Mouse (Mus musculus): ENCODE measurements around the gene Kcnh4. TPM values are rescaled to one million over a fixed set of nuclear protein-coding genes. Genes with fewer than 3 reads are reported as not detected.
"Not testable (repeated sequence)": the region's sequence is repeated elsewhere in the genome, so short reads cannot be mapped to it uniquely, and the experiment has no call there.

Kcnh4 gene
- polyA plus RNA-seq, 1 experiment from 2014 or later: 0.41 TPM

GRCm38 (mm10) chr11:100790644-100791043 lies 30.9 kb upstream of the Kcnh4 start:
- not testable (repeated sequence) for H3K4me2 ChIP-seq (ENCODE audit: low read length); H3K9ac ChIP-seq (ENCODE audit: low read length); ATAC-seq (replicated peaks; ENCODE audit: low FRiP score, low TSS enrichment, low read depth); H3K4me3 ChIP-seq (ENCODE audit: low read depth, low read length); H3K9me3 ChIP-seq (ENCODE audit: control insufficient read depth, low read length); H3K27me3 ChIP-seq (replicated peaks; ENCODE audit: control insufficient read depth, insufficient read depth, low read length); H3K27ac ChIP-seq (ENCODE audit: low read depth); DNase-seq (ENCODE audit: low spot score); H3K4me1 ChIP-seq (replicated peaks; ENCODE audit: control insufficient read depth, insufficient read depth, low read length)
- 93% methylated on average over 9 of the region's 9 CpGs for WGBS
- H3K36me3 ChIP-seq (ENCODE audit: control insufficient read depth, insufficient read depth, low read length): peaks cover 58% of the 10 kb centered on the region

- Histone ChIP-seq H3K9me3 (ENCODE audit: control insufficient read depth, low read length) (no peaks in the 10 kb centered on the region), H3K4me3 (ENCODE audit: low read depth, low read length) (no peak overlapping the region), H3K27me3 (replicated peaks; ENCODE audit: control insufficient read depth, insufficient read depth, low read length) (no peaks in the 10 kb centered on the region), H3K36me3 (ENCODE audit: control insufficient read depth, insufficient read depth, low read length) (peaks cover 56% of the 10 kb centered on the region), H3K27ac (ENCODE audit: low read depth) (no peak overlapping the region), H3K4me2 (ENCODE audit: low read length) (no peak overlapping the region), H3K4me1 (replicated peaks; ENCODE audit: control insufficient read depth, insufficient read depth, low read length) (no peaks in the 10 kb centered on the region), H3K9ac (ENCODE audit: low read length) (no peak overlapping the region)
- 86% methylated on average over 3 of the region's 3 CpGs for WGBS
- ATAC-seq (replicated peaks; ENCODE audit: low FRiP score, low TSS enrichment, low read depth) (no peak), DNase-seq (ENCODE audit: low spot score) (no peak)
Observed at GRCm38 (mm10) chr11:100789702-100790101, 30.0 kb upstream of the Kcnh4 start.

- H3K4me3 ChIP-seq (ENCODE audit: low read depth, low read length): no peak overlapping the region
- ATAC-seq (replicated peaks; ENCODE audit: low FRiP score, low TSS enrichment, low read depth) (no peak), DNase-seq (ENCODE audit: low spot score) (no peak)
- no peak overlapping the region for H3K27ac ChIP-seq (ENCODE audit: low read depth)
- no peaks in the 10 kb centered on the region for H3K4me1 ChIP-seq (replicated peaks; ENCODE audit: control insufficient read depth, insufficient read depth, low read length)
- no peak overlapping the region for H3K4me2 ChIP-seq (ENCODE audit: low read length)
- H3K27me3 ChIP-seq (replicated peaks; ENCODE audit: control insufficient read depth, insufficient read depth, low read length): no peaks in the 10 kb centered on the region
- H3K9ac ChIP-seq (ENCODE audit: low read length): no peak overlapping the region
- H3K9me3 ChIP-seq (ENCODE audit: control insufficient read depth, low read length): no peaks in the 10 kb centered on the region
- H3K36me3 ChIP-seq (ENCODE audit: control insufficient read depth, insufficient read depth, low read length): peaks cover 65% of the 10 kb centered on the region
- 96% methylated on average over 2 of the region's 2 CpGs for WGBS
Observed at GRCm38 (mm10) chr11:100785774-100786173, 26.0 kb upstream of the Kcnh4 start.

DNA sequence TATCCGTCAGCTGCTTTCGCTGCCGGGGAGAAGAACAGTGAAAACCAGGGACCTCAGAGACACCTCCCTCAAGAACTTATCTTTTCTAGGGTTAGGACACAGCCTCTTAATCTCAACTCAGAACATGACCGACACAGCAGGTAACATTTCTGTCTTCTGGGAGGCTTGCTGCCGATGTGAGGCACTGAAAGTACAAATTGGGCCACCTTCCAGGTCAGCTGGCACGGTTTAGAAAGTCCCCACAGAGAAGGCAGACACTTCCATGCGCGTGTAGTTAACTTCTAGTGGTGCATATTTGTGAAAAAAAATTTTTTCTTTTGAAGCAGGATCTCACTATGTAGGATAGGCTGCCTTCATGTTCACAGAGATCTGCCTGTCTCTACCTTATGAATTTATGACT lies 24.5 kb upstream of the Kcnh4 start:
- ATAC-seq (replicated peaks; ENCODE audit: low FRiP score, low TSS enrichment, low read depth) (no peak), DNase-seq (ENCODE audit: low spot score) (no peak)
- no peak overlapping the region for H3K4me2 ChIP-seq (ENCODE audit: low read length)
- 89% methylated on average over 8 of the region's 8 CpGs for WGBS
- no peaks in the 10 kb centered on the region for H3K27me3 ChIP-seq (replicated peaks; ENCODE audit: control insufficient read depth, insufficient read depth, low read length)
- H3K9me3 ChIP-seq (ENCODE audit: control insufficient read depth, low read length): no peaks in the 10 kb centered on the region
- no peaks in the 10 kb centered on the region for H3K4me1 ChIP-seq (replicated peaks; ENCODE audit: control insufficient read depth, insufficient read depth, low read length)
- no peak overlapping the region for H3K27ac ChIP-seq (ENCODE audit: low read depth)
- no peak overlapping the region for H3K4me3 ChIP-seq (ENCODE audit: low read depth, low read length)
- H3K36me3 ChIP-seq (ENCODE audit: control insufficient read depth, insufficient read depth, low read length): peaks cover 50% of the 10 kb centered on the region
- no peak overlapping the region for H3K9ac ChIP-seq (ENCODE audit: low read length)

DNA sequence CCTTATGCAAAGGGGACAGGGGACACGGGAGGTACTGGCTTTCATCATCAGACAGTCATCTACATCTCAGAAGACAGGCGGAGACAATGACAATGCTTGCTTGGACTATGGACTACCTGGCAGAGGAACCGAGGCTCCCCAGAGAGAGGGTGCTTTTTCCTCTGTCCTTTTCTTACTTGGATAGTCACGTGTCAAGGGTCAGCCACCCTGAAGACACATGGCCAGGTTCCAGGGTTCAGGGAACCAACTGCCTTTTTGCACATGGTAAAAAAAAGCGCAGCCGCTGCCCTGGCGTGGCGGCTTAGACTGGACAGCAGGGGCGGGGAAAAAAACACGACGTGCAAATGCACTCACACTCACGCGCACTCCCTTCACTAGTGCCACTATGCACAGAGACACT lies 22.8 kb upstream of the Kcnh4 start:
- ATAC-seq (replicated peaks; ENCODE audit: low FRiP score, low TSS enrichment, low read depth) (no peak), DNase-seq (ENCODE audit: low spot score) (no peak)
- Histone ChIP-seq H3K27me3 (replicated peaks; ENCODE audit: control insufficient read depth, insufficient read depth, low read length) (no peaks in the 10 kb centered on the region), H3K9me3 (ENCODE audit: control insufficient read depth, low read length) (no peaks in the 10 kb centered on the region), H3K36me3 (ENCODE audit: control insufficient read depth, insufficient read depth, low read length) (peaks cover 42% of the 10 kb centered on the region), H3K4me1 (replicated peaks; ENCODE audit: control insufficient read depth, insufficient read depth, low read length) (no peaks in the 10 kb centered on the region), H3K9ac (ENCODE audit: low read length) (no peak overlapping the region), H3K4me2 (ENCODE audit: low read length) (no peak overlapping the region), H3K27ac (ENCODE audit: low read depth) (no peak overlapping the region), H3K4me3 (ENCODE audit: low read depth, low read length) (no peak overlapping the region)
- WGBS: 88% methylated on average over 13 of the region's 13 CpGs

GRCm38 (mm10) chr11:100781763-100782475 lies 22.2 kb upstream of the Kcnh4 start:
- no peak for DNase-seq (ENCODE audit: low spot score)
- Histone ChIP-seq H3K27me3 (replicated peaks; ENCODE audit: control insufficient read depth, insufficient read depth, low read length) (no peaks in the 10 kb centered on the region), H3K36me3 (ENCODE audit: control insufficient read depth, insufficient read depth, low read length) (peaks cover 36% of the 10 kb centered on the region), H3K9ac (ENCODE audit: low read length) (no peak overlapping the region), H3K4me2 (ENCODE audit: low read length) (no peak overlapping the region), H3K4me1 (replicated peaks; ENCODE audit: control insufficient read depth, insufficient read depth, low read length) (no peaks in the 10 kb centered on the region), H3K9me3 (ENCODE audit: control insufficient read depth, low read length) (no peaks in the 10 kb centered on the region), H3K27ac (ENCODE audit: low read depth) (no peak overlapping the region), H3K4me3 (ENCODE audit: low read depth, low read length) (no peak overlapping the region)
- 88% methylated on average over 15 of the region's 15 CpGs for WGBS
- ATAC-seq (replicated peaks; ENCODE audit: low FRiP score, low TSS enrichment, low read depth): no peak

GRCm38 (mm10) chr11:100780247-100780646 lies 20.5 kb upstream of the Kcnh4 start:
- H3K27ac ChIP-seq (ENCODE audit: low read depth): no peak overlapping the region
- H3K4me1 ChIP-seq (replicated peaks; ENCODE audit: control insufficient read depth, insufficient read depth, low read length): no peaks in the 10 kb centered on the region
- no peak overlapping the region for H3K4me3 ChIP-seq (ENCODE audit: low read depth, low read length)
- no peaks in the 10 kb centered on the region for H3K27me3 ChIP-seq (replicated peaks; ENCODE audit: control insufficient read depth, insufficient read depth, low read length)
- H3K4me2 ChIP-seq (ENCODE audit: low read length): no peak overlapping the region
- no peaks in the 10 kb centered on the region for H3K9me3 ChIP-seq (ENCODE audit: control insufficient read depth, low read length)
- ATAC-seq (replicated peaks; ENCODE audit: low FRiP score, low TSS enrichment, low read depth): no peak
- no peak for DNase-seq (ENCODE audit: low spot score)
- WGBS: 80% methylated on average over 8 of the region's 8 CpGs
- no peak overlapping the region for H3K9ac ChIP-seq (ENCODE audit: low read length)
- H3K36me3 ChIP-seq (ENCODE audit: control insufficient read depth, insufficient read depth, low read length): peaks cover 33% of the 10 kb centered on the region

DNA sequence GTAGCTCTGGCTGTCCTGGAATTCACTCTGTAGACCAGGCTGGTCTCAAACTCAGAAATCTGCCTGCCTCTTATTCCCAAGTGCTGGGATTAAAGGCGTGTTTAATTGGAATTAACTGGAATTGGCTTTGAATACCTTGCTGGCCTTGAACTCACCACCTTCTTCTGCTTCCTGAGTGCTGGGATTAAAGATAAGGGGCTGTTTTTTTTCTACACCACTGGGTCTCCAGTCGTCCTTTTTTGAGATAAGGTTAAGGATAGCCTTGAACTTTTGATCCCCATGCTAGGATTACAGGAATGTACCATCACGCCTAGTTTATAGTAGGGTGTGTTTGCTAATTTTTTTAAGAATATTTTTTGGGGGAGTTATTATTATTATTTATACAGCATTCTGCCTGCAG lies 18.3 kb upstream of the Kcnh4 start:
- H3K4me2 ChIP-seq (ENCODE audit: low read length): no peak overlapping the region
- no peaks in the 10 kb centered on the region for H3K27me3 ChIP-seq (replicated peaks; ENCODE audit: control insufficient read depth, insufficient read depth, low read length)
- no peak overlapping the region for H3K27ac ChIP-seq (ENCODE audit: low read depth)
- no peak overlapping the region for H3K4me3 ChIP-seq (ENCODE audit: low read depth, low read length)
- DNase-seq (ENCODE audit: low spot score) (no peak), ATAC-seq (replicated peaks; ENCODE audit: low FRiP score, low TSS enrichment, low read depth) (no peak)
- no peaks in the 10 kb centered on the region for H3K9me3 ChIP-seq (ENCODE audit: control insufficient read depth, low read length)
- no peak overlapping the region for H3K9ac ChIP-seq (ENCODE audit: low read length)
- H3K36me3 ChIP-seq (ENCODE audit: control insufficient read depth, insufficient read depth, low read length): peaks cover 15% of the 10 kb centered on the region
- no peaks in the 10 kb centered on the region for H3K4me1 ChIP-seq (replicated peaks; ENCODE audit: control insufficient read depth, insufficient read depth, low read length)
- WGBS: 73% methylated on average over 3 of the region's 3 CpGs

DNA sequence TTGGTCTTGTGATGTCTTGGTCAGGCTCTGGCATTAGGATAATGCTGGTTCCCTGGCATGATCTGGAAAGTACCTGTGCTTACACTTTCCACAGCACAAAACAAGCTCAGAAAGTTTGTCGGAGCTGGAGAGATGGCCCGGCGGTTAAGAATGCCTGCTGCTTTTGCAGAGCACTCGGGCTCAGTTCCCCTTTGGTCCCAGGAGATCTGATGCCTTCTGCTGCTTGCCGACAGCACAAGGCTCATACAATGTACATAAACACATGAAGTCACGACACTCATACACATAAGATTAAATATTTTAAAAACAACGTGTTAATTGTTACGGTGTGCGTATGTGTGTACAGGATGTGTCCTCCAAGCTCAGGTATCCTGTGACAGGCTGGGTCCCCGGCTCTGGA lies 16.2 kb upstream of the Kcnh4 start:
- Histone ChIP-seq H3K4me2 (ENCODE audit: low read length) (no peak overlapping the region), H3K4me1 (replicated peaks; ENCODE audit: control insufficient read depth, insufficient read depth, low read length) (no peaks in the 10 kb centered on the region), H3K9ac (ENCODE audit: low read length) (no peak overlapping the region), H3K9me3 (ENCODE audit: control insufficient read depth, low read length) (no peaks in the 10 kb centered on the region), H3K27ac (ENCODE audit: low read depth) (no peak overlapping the region), H3K36me3 (ENCODE audit: control insufficient read depth, insufficient read depth, low read length) (0 out of 2 replicates have a peak, but pooled peaks cover 4% of the 10 kb centered on the region), H3K4me3 (ENCODE audit: low read depth, low read length) (no peak overlapping the region), H3K27me3 (replicated peaks; ENCODE audit: control insufficient read depth, insufficient read depth, low read length) (no peaks in the 10 kb centered on the region)
- ATAC-seq (replicated peaks; ENCODE audit: low FRiP score, low TSS enrichment, low read depth) (no peak), DNase-seq (ENCODE audit: low spot score) (no peak)
- WGBS: 84% methylated on average over 10 of the region's 10 CpGs
